ENCODE assay signal across 14 mouse cellular contexts in the genomic region with DNA sequence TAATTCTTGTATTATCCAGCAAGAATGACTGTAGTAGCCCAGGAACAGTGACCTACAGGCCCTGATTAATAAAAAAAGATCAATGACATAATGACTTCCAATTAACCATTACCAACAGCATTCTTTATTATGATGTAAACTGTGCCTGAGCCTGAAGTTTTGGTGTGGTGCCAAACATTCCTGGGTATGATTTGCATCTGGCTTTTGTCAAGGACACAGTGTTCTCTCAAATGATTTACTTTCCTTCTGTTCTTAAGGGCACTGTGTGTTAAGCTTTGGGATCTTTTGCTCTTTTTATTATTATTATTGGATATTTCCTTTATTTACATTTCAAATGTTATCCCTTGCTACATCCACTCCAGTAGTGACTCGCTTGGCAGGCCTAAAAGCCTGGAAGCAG.
DNase-seq lines count a peak whose midpoint lies in the region; ATAC-seq and TF ChIP-seq lines count a peak whose summit lies in the region.
"Had no signal": no experiment of that assay in that cellular context is flagged by ENCODE, and none has a peak within 500 bp of the region (broad histone marks: within the 10 kb centered on the region; RNA-seq: fewer than 3 reads in every experiment).

No protein-coding gene starts in this region.

- no peaks in the 10 kb centered on the region for H3K27me3 ChIP-seq in midbrain, embryonic 14.5 days (ENCODE audit: control insufficient read depth, insufficient read depth, low read length)
- no peaks in the 10 kb centered on the region for H3K27me3 ChIP-seq in midbrain, postnatal 0 days (ENCODE audit: insufficient read depth, low read length)
- no peaks in the 10 kb centered on the region for H3K27me3 ChIP-seq in forebrain, embryonic 16.5 days (replicated peaks; ENCODE audit: control insufficient read depth, insufficient read depth, low read length)
- H3K27me3 ChIP-seq: heart, embryonic 12.5 days; hindbrain, embryonic 15.5 days; midbrain, embryonic 13.5 days; neural tube, embryonic 13.5 days had no signal

- H3K27ac ChIP-seq in midbrain, embryonic 14.5 days (replicated peaks; ENCODE audit: low read depth, low read length): no peak overlapping the region
- no peak overlapping the region for H3K27ac ChIP-seq in midbrain, postnatal 0 days (ENCODE audit: low read depth, low read length)
- no peak overlapping the region for H3K27ac ChIP-seq in forebrain, embryonic 16.5 days (ENCODE audit: low read length)
- H3K27ac ChIP-seq: forebrain, embryonic 10.5 days; hindbrain, embryonic 15.5 days; midbrain, embryonic 13.5 days; neural tube, embryonic 13.5 days had no signal

- WGBS in midbrain, embryonic 14.5 days: 66% methylated on average over 1 of the region's 1 CpGs
- whole genome bisulfite sequencing in midbrain, postnatal 0 days: 76% methylated on average over 1 of the region's 1 CpGs
- WGBS in forebrain, embryonic 16.5 days: 54% methylated on average over 1 of the region's 1 CpGs

- no peak overlapping the region for H3K9ac ChIP-seq in midbrain, embryonic 14.5 days (replicated peaks; ENCODE audit: low read length)
- H3K9ac ChIP-seq in midbrain, postnatal 0 days (replicated peaks; ENCODE audit: low read length, poor library complexity, severe bottlenecking): no peak overlapping the region
- no peak overlapping the region for H3K9ac ChIP-seq in forebrain, embryonic 16.5 days (replicated peaks; ENCODE audit: low read depth, low read length)
- H3K9ac ChIP-seq: heart, embryonic 12.5 days; hindbrain, embryonic 15.5 days; midbrain, embryonic 13.5 days; neural tube, embryonic 13.5 days had no signal

- no peaks in the 10 kb centered on the region for H3K9me3 ChIP-seq in midbrain, embryonic 14.5 days (ENCODE audit: control insufficient read depth, low read length)
- no peaks in the 10 kb centered on the region for H3K9me3 ChIP-seq in midbrain, postnatal 0 days (ENCODE audit: low read length)
- H3K9me3 ChIP-seq in forebrain, embryonic 16.5 days (ENCODE audit: control insufficient read depth, low read length): no peaks in the 10 kb centered on the region
- H3K9me3 ChIP-seq: forebrain, embryonic 10.5 days; heart, embryonic 12.5 days; hindbrain, embryonic 15.5 days; midbrain, embryonic 13.5 days; neural tube, embryonic 13.5 days had no signal

- TF ChIP-seq CTCF in midbrain, postnatal 0 days (IDR thresholded peaks at IDR 0.05): no peak

- ATAC-seq in midbrain, embryonic 14.5 days (ENCODE audit: low FRiP score, low TSS enrichment): no peak
- no peak for ATAC-seq in midbrain, postnatal 0 days (ENCODE audit: low FRiP score)
- no peak for ATAC-seq in forebrain, embryonic 16.5 days
- ATAC-seq: midbrain, embryonic 13.5 days had no signal

- H3K4me1 ChIP-seq in midbrain, embryonic 14.5 days (ENCODE audit: control insufficient read depth, insufficient read depth, low read length): no peaks in the 10 kb centered on the region
- H3K4me1 ChIP-seq in midbrain, postnatal 0 days (ENCODE audit: insufficient read depth, low read length): no peaks in the 10 kb centered on the region
- H3K4me1 ChIP-seq in forebrain, embryonic 16.5 days (replicated peaks; ENCODE audit: control insufficient read depth, insufficient read depth, low read length): no peaks in the 10 kb centered on the region
- H3K4me1 ChIP-seq: forebrain, embryonic 10.5 days; hindbrain, embryonic 15.5 days; midbrain, embryonic 13.5 days; neural tube, embryonic 13.5 days had no signal

- H3K4me2 ChIP-seq in midbrain, embryonic 14.5 days (ENCODE audit: low read length): no peak overlapping the region
- H3K4me2 ChIP-seq in midbrain, postnatal 0 days (ENCODE audit: low read depth, low read length, poor library complexity, severe bottlenecking): no peak overlapping the region
- no peak overlapping the region for H3K4me2 ChIP-seq in forebrain, embryonic 16.5 days (ENCODE audit: low read length)
- H3K4me2 ChIP-seq: heart, embryonic 12.5 days; hindbrain, embryonic 15.5 days; midbrain, embryonic 13.5 days; neural tube, embryonic 13.5 days had no signal

- no peak overlapping the region for H3K4me3 ChIP-seq in midbrain, embryonic 14.5 days (replicated peaks; ENCODE audit: low read depth, low read length)
- H3K4me3 ChIP-seq in midbrain, postnatal 0 days (ENCODE audit: low read depth, low read length): no peak overlapping the region
- H3K4me3 ChIP-seq in forebrain, embryonic 16.5 days (replicated peaks; ENCODE audit: low read length): no peak overlapping the region
- H3K4me3 ChIP-seq: forebrain, embryonic 10.5 days; heart, embryonic 12.5 days; hindbrain, embryonic 15.5 days; midbrain, embryonic 13.5 days; neural tube, embryonic 13.5 days had no signal

- no peaks in the 10 kb centered on the region for H3K36me3 ChIP-seq in midbrain, embryonic 14.5 days (ENCODE audit: control insufficient read depth, insufficient read depth, low read length)
- no peaks in the 10 kb centered on the region for H3K36me3 ChIP-seq in midbrain, postnatal 0 days (ENCODE audit: insufficient read depth, low read length)
- H3K36me3 ChIP-seq in forebrain, embryonic 16.5 days (ENCODE audit: control insufficient read depth, insufficient read depth): no peaks in the 10 kb centered on the region
- H3K36me3 ChIP-seq: forebrain, embryonic 10.5 days; heart, embryonic 12.5 days; hindbrain, embryonic 15.5 days; midbrain, embryonic 13.5 days; neural tube, embryonic 13.5 days had no signal

- peak; percentile 3 for DNase-seq in midbrain, embryonic 14.5 days
- DNase-seq in midbrain, postnatal 0 days (ENCODE audit: low spot score): no peak
- DNase-seq in adrenal gland, postnatal 36 days: peak; percentile 62 to 76
- peak; percentile 77 for DNase-seq in kidney, postnatal 14 days
- DNase-seq in cerebellum, adult 18-20 months: no peak
- DNase-seq in layer of hippocampus, adult 9-10 months (ENCODE audit: low spot score): no peak
- DNase-seq: right cerebral cortex, adult 18-20 months; thymus, postnatal 36 days had no signal

Comparison
In these comparisons a context has a peak if more than half of its experiments do, and no peak if none do; other contexts are left out.
1. DNase-seq: peak in midbrain, embryonic 14.5 days (single experiment), adrenal gland, postnatal 36 days (2 of 2) and kidney, postnatal 14 days (single experiment); none in midbrain, postnatal 0 days (single experiment), cerebellum, adult 18-20 months (0 of 2) and layer of hippocampus, adult 9-10 months (single experiment).